Mouse (Mus musculus) lung, adult 2 months (tissue): Measurements from ENCODE around the gene Tpm3.

Experiments
- CTCF ChIP-seq: fragments of 200-500 bp; IDR thresholded peaks from 2 replicates; pipeline ENCODE4 v1.5.1; 2011; ENCODE audit warnings: mild to moderate bottlenecking, low read length, control low read depth; ENCODE audit not compliant: insufficient read depth
- POLR2A ChIP-seq: fragments of 200-500 bp; IDR thresholded peaks from 2 replicates; pipeline ENCODE4 v1.6.1; 2011; ENCODE audit warnings: low read depth, mild to moderate bottlenecking, control low read depth, low read length, borderline replicate concordance; ENCODE audit errors: extremely low read depth

GRCm38 (mm10) chr3:90118132-90118790 is 45.8 kb downstream of the Tpm3 start:
- TF ChIP-seq CTCF (no peak), POLR2A (no peak)
